Mouse (Mus musculus) heart, adult 2 months (tissue): ENCODE results near the gene C1qc. TPM values are rescaled to one million over a fixed set of nuclear protein-coding genes. Genes with fewer than 3 reads are reported as not detected.

ENCODE experiments used
- DNase-seq, 2 experiments: peaks; one replicate each; pipeline ENCODE4 v3.0.0; 2021
- H3K27ac ChIP-seq: fragments of 200-600 bp; 2 replicates; pipeline ENCODE4 v1.8.1; 2022
- H3K27me3 ChIP-seq: fragments of 200-500 bp; 2 replicates; pipeline ENCODE4 v1.6.1; 2012; ENCODE audit warnings: mild to moderate bottlenecking, low read length, inconsistent platforms, mixed read lengths; ENCODE audit not compliant: control insufficient read depth, insufficient read depth
- H3K36me3 ChIP-seq: fragments of 200-500 bp; 2 replicates; pipeline ENCODE4 v1.6.1; 2012; ENCODE audit warnings: low read length, inconsistent platforms; ENCODE audit not compliant: control insufficient read depth, insufficient read depth
- H3K4me1 ChIP-seq: fragments of 200-500 bp; 2 replicates; pipeline ENCODE4 v1.6.1; 2011; ENCODE audit warnings: low read length; ENCODE audit not compliant: control insufficient read depth, insufficient read depth
- H3K4me3 ChIP-seq: fragments of 200-600 bp; 2 replicates; pipeline ENCODE4 v1.8.1; 2022
- H3K79me2 ChIP-seq: fragments of 200-500 bp; replicated peaks from 2 replicates; pipeline ENCODE4 v1.6.1; 2012; ENCODE audit warnings: mild to moderate bottlenecking, inconsistent platforms, low read length, moderate library complexity, mixed read lengths; ENCODE audit not compliant: control insufficient read depth, insufficient read depth
- H3K9ac ChIP-seq: fragments of 200-500 bp; 2 replicates; pipeline ENCODE4 v1.6.1; 2012; ENCODE audit warnings: low read depth, mild to moderate bottlenecking, control low read depth, inconsistent platforms, low read length, mixed read lengths
- CTCF ChIP-seq: fragments of 200-600 bp; IDR thresholded peaks from 2 replicates; pipeline ENCODE4 v1.8.1; 2022; ENCODE audit warnings: antibody characterized with exemption, mild to moderate bottlenecking, moderate library complexity
- EP300 ChIP-seq: fragments of 200-500 bp; IDR thresholded peaks from 2 replicates; pipeline ENCODE4 v1.6.1; 2011; ENCODE audit warnings: low read depth, low read length, control low read depth; ENCODE audit not compliant: insufficient read depth
- POLR2A ChIP-seq: fragments of 200-500 bp; IDR thresholded peaks from 2 replicates; pipeline ENCODE4 v1.6.1; 2011; ENCODE audit warnings: mild to moderate bottlenecking, low read depth, low read length, control low read depth; ENCODE audit not compliant: insufficient read depth
- WGBS: fragments of 180-500 bp; shearing (Covaris S2); methylation state at CpG from one replicate; pipeline ENCODE4 v1.1.7; 2018; 5-methylcytosine and 5-hydroxymethylcytosine counted together
- intact Hi-C: fragments of 180-260 bp; cut with DNase I; formaldehyde crosslinking; loops from one replicate; pipeline ENCODE4 v1.15.1; 2025
- polyA plus RNA-seq: library from polyadenylated mRNA; depleted of rRNA; stranded (reverse); fragments of >200 nt; gene quantifications from 2 replicates; pipeline ENCODE4 v1.2.3, GENCODE M21; 2012; rRNA removed
- total RNA-seq, 2 experiments: library from RNA; stranded (reverse); gene quantifications; 2 replicates each; pipeline ENCODE4 v1.2.3; 2021

Gene C1qc
- total and polyA plus RNA-seq, 3 experiments: 39.6 to 63.2 (median 41.5) TPM

DNA sequence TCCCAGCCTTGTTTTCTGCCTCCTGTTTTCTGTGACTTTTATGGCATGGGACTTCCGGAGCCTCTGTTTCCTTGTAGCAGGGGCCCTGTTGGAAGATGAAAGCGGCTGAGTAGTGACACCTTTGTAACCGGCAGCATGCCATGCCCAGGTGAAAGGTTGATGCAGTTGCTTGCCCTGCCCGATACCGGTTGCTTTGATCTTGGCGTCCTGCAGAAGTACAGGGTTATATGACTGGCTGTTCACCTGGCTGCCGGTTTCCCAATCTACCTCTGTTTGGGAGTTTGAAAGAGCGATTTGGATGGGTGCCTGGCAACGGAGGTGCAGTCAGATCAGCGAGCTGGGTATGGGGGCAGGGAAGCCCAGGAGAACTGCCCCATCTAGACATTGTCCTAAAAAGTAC is 50.1 kb downstream of the C1qc start:
- no peak for DNase-seq
- Histone ChIP-seq H3K27me3 (no peaks in the 10 kb centered on the region), H3K79me2 (no peaks in the 10 kb centered on the region), H3K9ac (no peak overlapping the region), H3K4me1 (no peaks in the 10 kb centered on the region), H3K4me3 (no peak overlapping the region), H3K27ac (no peak overlapping the region), H3K36me3 (no peaks in the 10 kb centered on the region)
- whole genome bisulfite sequencing: 83% methylated on average over 10 of the region's 10 CpGs
- intact Hi-C loops: no loop called here
- TF ChIP-seq CTCF (no peak), EP300 (no peak), POLR2A (no peak)

DNA sequence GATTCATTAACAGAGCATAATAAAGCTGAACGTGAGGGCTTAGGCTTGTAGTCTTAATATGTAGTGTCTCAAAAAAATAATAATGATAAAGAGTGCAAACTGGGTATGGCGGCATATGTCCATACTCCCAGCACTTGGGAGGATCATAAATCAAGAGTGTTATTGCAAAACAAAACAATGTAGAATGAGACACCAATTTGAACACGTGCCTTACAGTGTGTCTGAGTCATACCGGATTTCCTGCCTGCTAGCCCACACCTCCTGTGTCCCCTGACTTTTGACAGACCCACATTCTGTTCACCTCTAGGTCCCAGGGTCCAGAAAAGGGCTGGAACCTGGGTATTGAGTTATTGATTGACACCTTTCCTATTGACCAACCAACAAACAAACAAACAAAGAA is 50.8 kb downstream of the C1qc start:
- WGBS: 36% methylated on average over 4 of the region's 4 CpGs

DNA sequence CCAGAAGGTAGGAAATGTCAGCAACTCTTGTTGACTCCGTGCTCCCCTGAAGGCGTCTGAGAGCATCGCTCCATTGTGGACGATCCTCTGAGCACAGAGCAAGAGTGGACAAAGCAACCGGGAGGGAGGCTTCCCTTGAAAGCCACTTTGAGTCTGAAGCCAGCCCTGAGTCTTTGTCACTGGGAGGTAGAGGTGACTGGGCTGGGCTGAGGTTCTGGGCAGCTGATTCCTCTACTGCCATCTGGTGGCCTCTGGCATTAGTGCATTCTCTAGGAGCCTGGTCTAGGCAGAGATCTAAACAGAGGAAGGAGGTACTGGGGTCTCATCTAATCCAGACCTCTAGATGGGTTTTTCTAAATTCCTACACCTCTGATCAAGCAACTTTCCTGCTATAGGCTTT is 51.8 kb downstream of the C1qc start:
- Histone ChIP-seq H3K27me3 (peaks cover 7% of the 10 kb centered on the region), H3K4me3 (no peak overlapping the region), H3K36me3 (no peaks in the 10 kb centered on the region), H3K79me2 (no peaks in the 10 kb centered on the region), H3K4me1 (no peaks in the 10 kb centered on the region), H3K9ac (no peak overlapping the region), H3K27ac (no peak overlapping the region)
- intact Hi-C loops: loop anchor here (1.0 kb wide), 3 partner anchors 145 to 192 kb away; no protein-coding TSS in a partner anchor
- WGBS: 9% methylated on average over 5 of the region's 5 CpGs
- peak; percentile 49; the same call in 1 of the 2 replicates for TF ChIP-seq EP300
- TF ChIP-seq CTCF: peak; percentile 97
- no peak for TF ChIP-seq POLR2A
- DNase-seq: peak; percentile 62 to 80

More for the DNA sequence above, 50.8 kb downstream of the C1qc start:
- no peak for DNase-seq
- H3K4me1 ChIP-seq: no peaks in the 10 kb centered on the region
- no peak overlapping the region for H3K9ac ChIP-seq
- intact Hi-C loops: no loop called here
- no peaks in the 10 kb centered on the region for H3K36me3 ChIP-seq
- H3K4me3 ChIP-seq: no peak overlapping the region
- no peak for TF ChIP-seq EP300
- TF ChIP-seq POLR2A: no peak
- no peak for TF ChIP-seq CTCF
- no peaks in the 10 kb centered on the region for H3K27me3 ChIP-seq
- H3K79me2 ChIP-seq: no peaks in the 10 kb centered on the region
- H3K27ac ChIP-seq: no peak overlapping the region

Other genes with a start within 250 kb of the C1qc start
- under 1 TPM; 0.73 to 0.77 TPM for gene Ephb2, start 57.1 kb downstream of the C1qc start, total RNA-seq
- gene Ephb2, start 57.1 kb downstream of the C1qc start, polyA plus RNA-seq: 0.96 and 1.2 TPM in 2 replicates
- gene C1qb, start 6.9 kb downstream of the C1qc start, total RNA-seq: 10 to 100 TPM; 52.8 to 54.8 TPM
- gene C1qb, start 6.9 kb downstream of the C1qc start, polyA plus RNA-seq: 70.8 and 74.0 TPM in 2 replicates
- 10 to 100 TPM; 49.3 to 51.0 TPM for gene C1qa, start 5.7 kb upstream of the C1qc start, total RNA-seq
- gene C1qa, start 5.7 kb upstream of the C1qc start, polyA plus RNA-seq: 46.8 and 50.2 TPM in 2 replicates
- gene Epha8, start 63.8 kb upstream of the C1qc start, total RNA-seq: not detected
- gene Epha8, start 63.8 kb upstream of the C1qc start, polyA plus RNA-seq: 0.08 TPM in 1 of 2 replicates, not detected in the other
- 1 to 10 TPM; 7.3 to 8.0 TPM for gene Zbtb40, start 155.7 kb upstream of the C1qc start, total RNA-seq
- 5.6 and 9.3 TPM in 2 replicates for gene Zbtb40, start 155.7 kb upstream of the C1qc start, polyA plus RNA-seq